Mouse (Mus musculus) olfactory bulb, adult 2 months (tissue): ENCODE measurements around the gene Prr13. TPM values are rescaled to one million over a fixed set of nuclear protein-coding genes. Genes with fewer than 3 reads are reported as not detected.

ENCODE experiments used
- H3K27ac ChIP-seq: fragments of 200-500 bp; 2 replicates; pipeline ENCODE4 v1.5.1; 2012; ENCODE audit warnings: low read depth, low read length; ENCODE audit not compliant: insufficient read depth
- H3K4me1 ChIP-seq: fragments of 200-500 bp; 2 replicates; pipeline ENCODE4 v1.6.1; 2012; ENCODE audit warnings: low read length; ENCODE audit not compliant: control insufficient read depth, insufficient read depth
- H3K4me3 ChIP-seq: fragments of 200-500 bp; 2 replicates; pipeline ENCODE4 v1.5.1; 2012; ENCODE audit warnings: mild to moderate bottlenecking, low read depth, low read length, moderate library complexity; ENCODE audit not compliant: insufficient read depth
- CTCF ChIP-seq: fragments of 200-500 bp; IDR thresholded peaks from 2 replicates; pipeline ENCODE4 v1.5.1; 2012; ENCODE audit warnings: low read depth, mild to moderate bottlenecking, low read length, moderate library complexity; ENCODE audit not compliant: insufficient read depth
- POLR2A ChIP-seq: fragments of 200-500 bp; IDR thresholded peaks from 2 replicates; pipeline ENCODE4 v1.6.1; 2012; ENCODE audit warnings: mild to moderate bottlenecking, low read depth, low read length, moderate library complexity; ENCODE audit not compliant: insufficient read depth
- WGBS: fragments of 180-500 bp; shearing (Covaris S2); methylation state at CpG from one replicate; pipeline ENCODE4 v1.1.7; 2018; 5-methylcytosine and 5-hydroxymethylcytosine counted together
- polyA plus RNA-seq: library from polyadenylated mRNA; stranded (reverse); fragments of >200 nt; gene quantifications from 2 replicates; pipeline ENCODE4 v1.2.4, GENCODE M21; 2012; ENCODE audit warnings: low replicate concordance; ENCODE audit not compliant: missing spikeins, insufficient read depth, insufficient read length

Prr13 gene
- not detected in 2 replicates for polyA plus RNA-seq

DNA sequence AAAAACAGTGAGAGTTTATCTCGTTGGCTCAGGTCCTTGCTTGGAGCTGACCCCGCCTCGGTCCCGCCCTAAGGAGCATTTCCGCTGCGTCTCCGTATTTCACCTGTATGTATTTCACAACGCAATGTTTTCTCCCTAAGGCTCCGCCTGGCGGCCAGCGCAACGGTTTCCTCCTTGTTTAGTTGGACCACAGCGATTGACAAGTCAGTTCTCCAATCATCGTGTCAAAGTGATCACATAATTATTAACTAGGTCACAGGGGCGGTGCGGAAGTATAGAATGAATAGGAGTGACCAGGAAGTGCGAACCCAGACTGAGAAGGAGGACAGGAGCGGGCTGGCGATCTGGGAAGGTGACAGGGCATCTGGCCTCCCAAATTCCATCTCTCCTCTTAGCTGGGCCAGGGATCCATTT is at the start of gene Prr13:
Gene Prr13, plus strand, starts transcription at position 125 of the 414 bp plus-strand sequence.
- Histone ChIP-seq H3K27ac (no peak within 1 kb of the TSS), H3K4me3 (peak within 1 kb of the TSS; percentile 47), H3K4me1 (peaks cover 6% of the 10 kb centered on the region; the same call in 1 of the 2 replicates)
- WGBS, result 2% methylated on average over 19 of the region's 19 CpGs
- TF ChIP-seq POLR2A (no peak), CTCF (peak; percentile 57)

DNA sequence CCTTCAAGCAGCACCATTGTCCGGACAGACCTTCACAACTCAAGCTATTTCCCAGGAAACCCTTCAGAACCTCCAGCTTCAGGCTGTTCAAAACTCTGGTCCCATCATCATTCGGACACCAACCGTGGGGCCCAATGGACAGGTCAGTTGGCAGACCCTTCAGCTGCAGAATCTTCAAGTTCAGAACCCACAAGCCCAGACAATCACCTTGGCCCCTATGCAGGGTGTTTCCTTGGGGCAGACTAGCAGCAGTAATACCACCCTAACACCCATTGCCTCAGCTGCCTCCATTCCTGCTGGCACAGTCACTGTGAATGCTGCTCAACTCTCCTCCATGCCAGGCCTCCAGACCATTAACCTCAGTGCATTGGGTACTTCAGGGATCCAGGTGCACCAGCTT is 49.5 kb upstream of the Prr13 start:
- WGBS, result 83% methylated on average over 3 of the region's 3 CpGs
- H3K4me3 ChIP-seq, result no peak overlapping the region
- TF ChIP-seq POLR2A, result no peak
- peaks cover 16% of the 10 kb centered on the region for H3K4me1 ChIP-seq
- H3K27ac ChIP-seq, result no peak overlapping the region

GRCm38 (mm10) chr15:102411077-102411476 is 47.8 kb upstream of the Prr13 start:
- Histone ChIP-seq H3K27ac (no peak overlapping the region), H3K4me3 (no peak overlapping the region), H3K4me1 (peaks cover 16% of the 10 kb centered on the region)
- TF ChIP-seq CTCF (no peak), POLR2A (no peak)
- WGBS, result 96% methylated on average over 1 of the region's 1 CpGs

GRCm38 (mm10) chr15:102413687-102414086 is 45.1 kb upstream of the Prr13 start:
- Histone ChIP-seq H3K4me1 (peaks cover 8% of the 10 kb centered on the region), H3K4me3 (no peak overlapping the region), H3K27ac (no peak overlapping the region)
- TF ChIP-seq POLR2A, result no peak
- TF ChIP-seq CTCF, result no peak

DNA sequence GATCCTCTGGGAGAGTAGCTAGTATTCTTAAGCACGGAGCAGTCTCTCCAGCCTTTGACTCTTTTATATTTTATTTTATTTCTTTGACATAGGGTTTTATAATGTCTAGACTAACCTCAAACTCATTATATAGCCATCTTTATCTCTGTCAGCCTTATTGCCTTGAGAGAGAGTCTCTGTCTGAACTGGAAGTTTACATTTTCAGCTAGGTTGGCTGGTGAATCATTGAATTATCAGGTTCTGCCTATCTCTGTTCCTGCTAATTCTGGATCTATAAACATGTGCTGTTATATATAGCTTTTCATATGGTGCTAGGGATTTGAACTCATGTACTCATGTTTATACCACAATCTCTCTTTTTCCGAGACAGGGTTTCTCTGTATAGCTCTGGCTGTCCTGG is 41.3 kb upstream of the Prr13 start:
- no peak for TF ChIP-seq CTCF
- TF ChIP-seq POLR2A, result no peak
- WGBS, result 83% methylated on average over 2 of the region's 2 CpGs
- Histone ChIP-seq H3K4me1 (no peaks in the 10 kb centered on the region), H3K27ac (no peak overlapping the region), H3K4me3 (no peak overlapping the region)

DNA sequence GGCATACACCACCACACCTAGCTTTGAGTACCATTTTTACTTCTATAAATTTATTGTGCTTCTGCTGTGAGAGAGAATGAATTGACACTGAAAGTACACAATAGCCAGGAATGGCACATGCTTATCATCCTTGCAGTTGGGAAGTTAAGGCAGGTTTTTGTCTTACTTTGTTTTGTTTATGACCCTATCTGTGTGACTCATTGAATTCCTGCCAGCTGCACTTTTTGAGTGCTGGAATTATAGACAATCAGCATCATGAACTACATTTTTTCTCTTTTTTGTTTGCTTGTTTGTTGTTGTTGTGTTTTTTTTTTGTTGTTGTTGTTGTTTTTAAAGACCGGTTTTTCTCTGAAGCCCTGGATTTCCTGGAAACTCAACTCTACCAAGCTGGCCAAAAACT is 37.8 kb upstream of the Prr13 start:
- Histone ChIP-seq H3K4me3 (no peak overlapping the region), H3K4me1 (no peaks in the 10 kb centered on the region), H3K27ac (no peak overlapping the region)
- 19% methylated on average over 1 of the region's 1 CpGs for WGBS
- TF ChIP-seq POLR2A (no peak), CTCF (no peak)

- Histone ChIP-seq H3K4me3 (no peak overlapping the region), H3K4me1 (no peaks in the 10 kb centered on the region), H3K27ac (no peak overlapping the region)
- TF ChIP-seq POLR2A (no peak), CTCF (no peak)
- 46% methylated on average over 3 of the region's 3 CpGs for WGBS
Observed at GRCm38 (mm10) chr15:102421437-102421836, 37.4 kb upstream of the Prr13 start.

GRCm38 (mm10) chr15:102423602-102424240 is 35.1 kb upstream of the Prr13 start:
- Histone ChIP-seq H3K4me3 (no peak overlapping the region), H3K27ac (no peak overlapping the region), H3K4me1 (no peaks in the 10 kb centered on the region)
- 93% methylated on average over 2 of the region's 2 CpGs for WGBS
- TF ChIP-seq POLR2A (no peak), CTCF (no peak)

GRCm38 (mm10) chr15:102424657-102425056 is 34.2 kb upstream of the Prr13 start:
- no peak overlapping the region for H3K27ac ChIP-seq
- TF ChIP-seq POLR2A (no peak), CTCF (no peak)
- WGBS, result 89% methylated on average over 2 of the region's 2 CpGs
- H3K4me3 ChIP-seq, result no peak overlapping the region
- no peaks in the 10 kb centered on the region for H3K4me1 ChIP-seq

GRCm38 (mm10) chr15:102426963-102427362 is 31.9 kb upstream of the Prr13 start:
- 96% methylated on average over 1 of the region's 1 CpGs for WGBS
- no peak overlapping the region for H3K4me3 ChIP-seq
- H3K27ac ChIP-seq, result no peak overlapping the region
- no peaks in the 10 kb centered on the region for H3K4me1 ChIP-seq
- no peak for TF ChIP-seq CTCF
- TF ChIP-seq POLR2A, result no peak
